Mouse (Mus musculus): ENCODE measurements around the gene Pdx1. TPM values are rescaled to one million over a fixed set of nuclear protein-coding genes. Genes with fewer than 3 reads are reported as not detected.
A peak's percentile ranks its signal among the peaks of the same experiment; 100 is the strongest.

Pdx1 gene
- polyA plus RNA-seq, 1 experiment from 2014 or later, result not detected

- Histone ChIP-seq H3K4me1 (replicated peaks) (peaks cover 27% of the 10 kb centered on the region), H3K27me3 (replicated peaks) (peaks cover 95% of the 10 kb centered on the region), H3K9ac (no peak overlapping the region), H3K27ac (ENCODE audit: poor library complexity, severe bottlenecking) (no peak overlapping the region), H3K9me3 (replicated peaks) (no peaks in the 10 kb centered on the region), H3K4me3 (no peak overlapping the region), H3K4me2 (no peak overlapping the region), H3K36me3 (no peaks in the 10 kb centered on the region)
- 5% methylated on average over 13 of the region's 13 CpGs for WGBS
- ATAC-seq (ENCODE audit: insufficient number of reproducible peaks, low FRiP score), result no peak
These were observed 33.1 kb downstream of the Pdx1 start for GRCm38 (mm10) chr5:147302746-147303400.

- under 1% methylated on average over 54 of the region's 54 CpGs for WGBS
- Histone ChIP-seq H3K4me1 (replicated peaks) (peaks cover 24% of the 10 kb centered on the region), H3K27ac (ENCODE audit: poor library complexity, severe bottlenecking) (no peak overlapping the region), H3K9me3 (replicated peaks) (no peaks in the 10 kb centered on the region), H3K4me2 (no peak overlapping the region), H3K27me3 (replicated peaks) (peaks cover 96% of the 10 kb centered on the region), H3K36me3 (no peaks in the 10 kb centered on the region), H3K9ac (no peak overlapping the region), H3K4me3 (no peak overlapping the region)
- no peak for ATAC-seq (ENCODE audit: insufficient number of reproducible peaks, low FRiP score)
These were observed 34.8 kb downstream of the Pdx1 start for GRCm38 (mm10) chr5:147304276-147305155.

- Histone ChIP-seq H3K27ac (ENCODE audit: poor library complexity, severe bottlenecking) (no peak overlapping the region), H3K4me2 (no peak overlapping the region), H3K9me3 (replicated peaks) (no peaks in the 10 kb centered on the region), H3K4me3 (no peak overlapping the region), H3K9ac (no peak overlapping the region), H3K4me1 (replicated peaks) (peaks cover 18% of the 10 kb centered on the region), H3K27me3 (replicated peaks) (peaks cover 96% of the 10 kb centered on the region), H3K36me3 (no peaks in the 10 kb centered on the region)
- WGBS, result under 1% methylated on average over 16 of the region's 16 CpGs
- ATAC-seq (ENCODE audit: insufficient number of reproducible peaks, low FRiP score), result no peak
These were observed 35.4 kb downstream of the Pdx1 start for GRCm38 (mm10) chr5:147305166-147305565.

- Histone ChIP-seq H3K4me3 (peak overlapping the region; percentile 19), H3K9ac (no peak overlapping the region), H3K27ac (ENCODE audit: poor library complexity, severe bottlenecking) (no peak overlapping the region), H3K36me3 (no peaks in the 10 kb centered on the region), H3K9me3 (replicated peaks) (no peaks in the 10 kb centered on the region), H3K4me2 (peak overlapping the region; percentile 42), H3K27me3 (replicated peaks) (peaks cover 97% of the 10 kb centered on the region), H3K4me1 (replicated peaks) (peaks cover 15% of the 10 kb centered on the region)
- under 1% methylated on average over 58 of the region's 58 CpGs for WGBS
- no peak for ATAC-seq (ENCODE audit: insufficient number of reproducible peaks, low FRiP score)
These were observed 36.3 kb downstream of the Pdx1 start for GRCm38 (mm10) chr5:147305856-147306637.

- ATAC-seq (ENCODE audit: insufficient number of reproducible peaks, low FRiP score), result no peak
- no peaks in the 10 kb centered on the region for H3K9me3 ChIP-seq (replicated peaks)
- peaks cover 12% of the 10 kb centered on the region for H3K4me1 ChIP-seq (replicated peaks)
- no peaks in the 10 kb centered on the region for H3K36me3 ChIP-seq
- H3K27me3 ChIP-seq (replicated peaks), result peaks cover 99% of the 10 kb centered on the region
- H3K27ac ChIP-seq (ENCODE audit: poor library complexity, severe bottlenecking), result no peak within 1 kb of the TSS
- peak within 1 kb of the TSS; percentile 19 for H3K4me3 ChIP-seq
- no peak within 1 kb of the TSS for H3K9ac ChIP-seq
- peak within 1 kb of the TSS; percentile 42 for H3K4me2 ChIP-seq
- under 1% methylated on average over 63 of the region's 63 CpGs for WGBS
These were observed 37.1 kb downstream of the Pdx1 start, which contains the start of gene Cdx2 for GRCm38 (mm10) chr5:147306638-147307397. Gene Cdx2, minus strand, starts transcription at chr5:147307270.

- H3K27me3 ChIP-seq (replicated peaks), result peaks cover 96% of the 10 kb centered on the region
- no peak overlapping the region for H3K4me2 ChIP-seq
- no peaks in the 10 kb centered on the region for H3K36me3 ChIP-seq
- no peak overlapping the region for H3K27ac ChIP-seq (ENCODE audit: poor library complexity, severe bottlenecking)
- no peak overlapping the region for H3K4me3 ChIP-seq
- no peaks in the 10 kb centered on the region for H3K9me3 ChIP-seq (replicated peaks)
- no peak for ATAC-seq (ENCODE audit: insufficient number of reproducible peaks, low FRiP score)
- WGBS, result under 1% methylated on average over 12 of the region's 12 CpGs
- peaks cover 12% of the 10 kb centered on the region for H3K4me1 ChIP-seq (replicated peaks)
- H3K9ac ChIP-seq, result no peak overlapping the region
These were observed 37.6 kb downstream of the Pdx1 start for GRCm38 (mm10) chr5:147307398-147307785.

GRCm38 (mm10) chr5:147308451-147308850, 38.7 kb downstream of the Pdx1 start:
- no peaks in the 10 kb centered on the region for H3K9me3 ChIP-seq (replicated peaks)
- 7% methylated on average over 9 of the region's 9 CpGs for WGBS
- no peak overlapping the region for H3K9ac ChIP-seq
- H3K36me3 ChIP-seq, result no peaks in the 10 kb centered on the region
- H3K4me2 ChIP-seq, result no peak overlapping the region
- no peak overlapping the region for H3K27ac ChIP-seq (ENCODE audit: poor library complexity, severe bottlenecking)
- no peak overlapping the region for H3K4me3 ChIP-seq
- ATAC-seq (ENCODE audit: insufficient number of reproducible peaks, low FRiP score), result no peak
- peaks cover 96% of the 10 kb centered on the region for H3K27me3 ChIP-seq (replicated peaks)
- H3K4me1 ChIP-seq (replicated peaks), result peaks cover 12% of the 10 kb centered on the region

- H3K36me3 ChIP-seq, result no peaks in the 10 kb centered on the region
- no peak for ATAC-seq (ENCODE audit: insufficient number of reproducible peaks, low FRiP score)
- H3K4me3 ChIP-seq, result no peak overlapping the region
- no peak overlapping the region for H3K9ac ChIP-seq
- H3K27ac ChIP-seq (ENCODE audit: poor library complexity, severe bottlenecking), result no peak overlapping the region
- H3K9me3 ChIP-seq (replicated peaks), result no peaks in the 10 kb centered on the region
- peaks cover 13% of the 10 kb centered on the region for H3K4me1 ChIP-seq (replicated peaks)
- H3K27me3 ChIP-seq (replicated peaks), result peaks cover 96% of the 10 kb centered on the region
- WGBS, result 0% methylated on average over 2 of the region's 2 CpGs
- no peak overlapping the region for H3K4me2 ChIP-seq
These were observed 40.0 kb downstream of the Pdx1 start for GRCm38 (mm10) chr5:147309786-147310185.

- Histone ChIP-seq H3K9ac (no peak overlapping the region), H3K4me2 (no peak overlapping the region), H3K4me1 (replicated peaks) (peaks cover 10% of the 10 kb centered on the region), H3K4me3 (no peak overlapping the region), H3K36me3 (no peaks in the 10 kb centered on the region), H3K27ac (ENCODE audit: poor library complexity, severe bottlenecking) (no peak overlapping the region), H3K27me3 (replicated peaks) (peaks cover 97% of the 10 kb centered on the region), H3K9me3 (replicated peaks) (no peaks in the 10 kb centered on the region)
- 1% methylated on average over 27 of the region's 27 CpGs for WGBS
- no peak for ATAC-seq (ENCODE audit: insufficient number of reproducible peaks, low FRiP score)
These were observed 43.3 kb downstream of the Pdx1 start for GRCm38 (mm10) chr5:147312830-147313685.
